Mouse (Mus musculus) liver, postnatal 0 days (tissue): ENCODE results near the gene Aff3.

Experiments
- CTCF ChIP-seq: sonication (generic); IDR thresholded peaks from 2 replicates; pipeline ENCODE4 v1.5.1; 2016; ENCODE audit warnings: antibody characterized with exemption, low read depth
- EP300 ChIP-seq: IDR thresholded peaks from 2 replicates; pipeline ENCODE4 v1.6.1; 2016; ENCODE audit warnings: antibody characterized with exemption, low read depth, mild to moderate bottlenecking

GRCm38 (mm10) chr1:38289891-38290290 is 374.9 kb downstream of the Aff3 start:
- TF ChIP-seq CTCF, result no peak
- no peak for TF ChIP-seq EP300
